Mouse (Mus musculus): ENCODE results near the gene Kctd14. TPM values are rescaled to one million over a fixed set of nuclear protein-coding genes. Genes with fewer than 3 reads are reported as not detected.
"Not testable (repeated sequence)": the region's sequence is repeated elsewhere in the genome, so short reads cannot be mapped to it uniquely, and the experiment has no call there.

Gene Kctd14
- polyA plus RNA-seq, 1 experiment from 2014 or later = 9.4 TPM

- Histone ChIP-seq H3K27ac (ENCODE audit: low read length) (no peak overlapping the region), H3K9ac (ENCODE audit: low read depth, low read length) (no peak overlapping the region), H3K4me3 (ENCODE audit: low read depth, low read length) (no peak overlapping the region), H3K4me2 (ENCODE audit: low read depth, low read length) (no peak overlapping the region), H3K4me1 (ENCODE audit: control insufficient read depth, low read depth, low read length) (no peaks in the 10 kb centered on the region), H3K27me3 (ENCODE audit: control insufficient read depth, insufficient read depth, low read depth, low read length) (no peaks in the 10 kb centered on the region), H3K36me3 (ENCODE audit: control insufficient read depth, insufficient read depth) (no peaks in the 10 kb centered on the region), H3K9me3 (replicated peaks; ENCODE audit: control insufficient read depth, low read length) (no peaks in the 10 kb centered on the region)
- WGBS (ENCODE audit: insufficient replicate concordance) = 25% methylated on average over 5 of the region's 5 CpGs
- no peak for ATAC-seq (ENCODE audit: low read depth)
Observed at GRCm38 (mm10) chr7:97429705-97430104, 21.4 kb upstream of the Kctd14 start.

- not testable (repeated sequence) for H3K4me2 ChIP-seq (ENCODE audit: low read depth, low read length); H3K36me3 ChIP-seq (ENCODE audit: control insufficient read depth, insufficient read depth); H3K4me3 ChIP-seq (ENCODE audit: low read depth, low read length); H3K27me3 ChIP-seq (ENCODE audit: control insufficient read depth, insufficient read depth, low read depth, low read length); ATAC-seq (ENCODE audit: low read depth); H3K9ac ChIP-seq (ENCODE audit: low read depth, low read length); H3K27ac ChIP-seq (ENCODE audit: low read length); H3K4me1 ChIP-seq (ENCODE audit: control insufficient read depth, low read depth, low read length); H3K9me3 ChIP-seq (replicated peaks; ENCODE audit: control insufficient read depth, low read length)
- 64% methylated on average over 3 of the region's 3 CpGs for WGBS (ENCODE audit: insufficient replicate concordance)
Observed at GRCm38 (mm10) chr7:97433517-97433916, 17.6 kb upstream of the Kctd14 start.

GRCm38 (mm10) chr7:97434517-97434916, 16.6 kb upstream of the Kctd14 start:
- no peak overlapping the region for H3K4me2 ChIP-seq (ENCODE audit: low read depth, low read length)
- H3K27ac ChIP-seq (ENCODE audit: low read length) = no peak overlapping the region
- H3K27me3 ChIP-seq (ENCODE audit: control insufficient read depth, insufficient read depth, low read depth, low read length) = no peaks in the 10 kb centered on the region
- H3K4me1 ChIP-seq (ENCODE audit: control insufficient read depth, low read depth, low read length) = no peaks in the 10 kb centered on the region
- no peaks in the 10 kb centered on the region for H3K36me3 ChIP-seq (ENCODE audit: control insufficient read depth, insufficient read depth)
- no peak for ATAC-seq (ENCODE audit: low read depth)
- WGBS (ENCODE audit: insufficient replicate concordance) = 57% methylated on average over 10 of the region's 10 CpGs
- H3K4me3 ChIP-seq (ENCODE audit: low read depth, low read length) = no peak overlapping the region
- no peaks in the 10 kb centered on the region for H3K9me3 ChIP-seq (replicated peaks; ENCODE audit: control insufficient read depth, low read length)
- H3K9ac ChIP-seq (ENCODE audit: low read depth, low read length) = no peak overlapping the region

- no peak overlapping the region for H3K27ac ChIP-seq (ENCODE audit: low read length)
- ATAC-seq (ENCODE audit: low read depth) = no peak
Observed at GRCm38 (mm10) chr7:97438986-97439385, 12.1 kb upstream of the Kctd14 start.

GRCm38 (mm10) chr7:97446171-97446925, 4.8 kb upstream of the Kctd14 start:
- Histone ChIP-seq H3K4me1 (ENCODE audit: control insufficient read depth, low read depth, low read length) (peaks cover 1% of the 10 kb centered on the region), H3K4me2 (ENCODE audit: low read depth, low read length) (no peak overlapping the region), H3K27me3 (ENCODE audit: control insufficient read depth, insufficient read depth, low read depth, low read length) (no peaks in the 10 kb centered on the region), H3K9ac (ENCODE audit: low read depth, low read length) (no peak overlapping the region), H3K4me3 (ENCODE audit: low read depth, low read length) (no peak overlapping the region), H3K9me3 (replicated peaks; ENCODE audit: control insufficient read depth, low read length) (no peaks in the 10 kb centered on the region), H3K27ac (ENCODE audit: low read length) (no peak overlapping the region), H3K36me3 (ENCODE audit: control insufficient read depth, insufficient read depth) (no peaks in the 10 kb centered on the region)
- no peak for ATAC-seq (ENCODE audit: low read depth)
- 65% methylated on average over 6 of the region's 6 CpGs for whole genome bisulfite sequencing (ENCODE audit: insufficient replicate concordance)

More at GRCm38 (mm10) chr7:97438986-97439385, 12.1 kb upstream of the Kctd14 start:
- Histone ChIP-seq H3K4me2 (ENCODE audit: low read depth, low read length) (no peak overlapping the region), H3K4me3 (ENCODE audit: low read depth, low read length) (no peak overlapping the region), H3K36me3 (ENCODE audit: control insufficient read depth, insufficient read depth) (no peaks in the 10 kb centered on the region), H3K9me3 (replicated peaks; ENCODE audit: control insufficient read depth, low read length) (no peaks in the 10 kb centered on the region), H3K9ac (ENCODE audit: low read depth, low read length) (no peak overlapping the region), H3K4me1 (ENCODE audit: control insufficient read depth, low read depth, low read length) (no peaks in the 10 kb centered on the region), H3K27me3 (ENCODE audit: control insufficient read depth, insufficient read depth, low read depth, low read length) (no peaks in the 10 kb centered on the region)

DNA sequence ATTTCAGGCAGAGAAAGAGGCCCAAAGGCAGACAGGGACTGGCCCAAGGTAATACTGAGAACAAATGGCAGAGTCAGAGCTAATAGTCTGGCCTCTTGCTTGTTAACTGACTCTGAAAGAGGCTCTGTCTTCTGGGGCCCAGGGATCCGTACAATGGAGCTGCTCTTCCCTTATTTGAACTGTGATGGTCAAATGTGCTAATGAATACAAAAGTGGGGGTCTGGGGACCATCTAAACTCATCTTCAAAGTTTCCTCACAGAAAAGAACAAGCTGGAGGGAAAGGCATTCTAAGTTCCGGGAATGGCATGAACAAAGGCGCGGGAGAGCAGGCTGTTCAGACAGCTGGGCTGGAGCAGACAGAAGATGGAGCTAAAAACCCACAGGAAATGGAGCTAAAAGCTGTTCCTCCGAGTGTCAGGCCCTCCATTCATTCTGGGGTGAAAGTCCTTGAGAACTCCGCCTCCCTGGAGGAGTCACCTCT, 4.0 kb upstream of the Kctd14 start:
- no peaks in the 10 kb centered on the region for H3K9me3 ChIP-seq (replicated peaks; ENCODE audit: control insufficient read depth, low read length)
- H3K36me3 ChIP-seq (ENCODE audit: control insufficient read depth, insufficient read depth) = no peaks in the 10 kb centered on the region
- WGBS (ENCODE audit: insufficient replicate concordance) = 52% methylated on average over 6 of the region's 6 CpGs
- H3K4me1 ChIP-seq (ENCODE audit: control insufficient read depth, low read depth, low read length) = peaks cover 9% of the 10 kb centered on the region
- ATAC-seq (ENCODE audit: low read depth) = no peak
- no peak overlapping the region for H3K4me2 ChIP-seq (ENCODE audit: low read depth, low read length)
- H3K27me3 ChIP-seq (ENCODE audit: control insufficient read depth, insufficient read depth, low read depth, low read length) = no peaks in the 10 kb centered on the region
- H3K27ac ChIP-seq (ENCODE audit: low read length) = no peak overlapping the region
- H3K9ac ChIP-seq (ENCODE audit: low read depth, low read length) = no peak overlapping the region
- H3K4me3 ChIP-seq (ENCODE audit: low read depth, low read length) = no peak overlapping the region

DNA sequence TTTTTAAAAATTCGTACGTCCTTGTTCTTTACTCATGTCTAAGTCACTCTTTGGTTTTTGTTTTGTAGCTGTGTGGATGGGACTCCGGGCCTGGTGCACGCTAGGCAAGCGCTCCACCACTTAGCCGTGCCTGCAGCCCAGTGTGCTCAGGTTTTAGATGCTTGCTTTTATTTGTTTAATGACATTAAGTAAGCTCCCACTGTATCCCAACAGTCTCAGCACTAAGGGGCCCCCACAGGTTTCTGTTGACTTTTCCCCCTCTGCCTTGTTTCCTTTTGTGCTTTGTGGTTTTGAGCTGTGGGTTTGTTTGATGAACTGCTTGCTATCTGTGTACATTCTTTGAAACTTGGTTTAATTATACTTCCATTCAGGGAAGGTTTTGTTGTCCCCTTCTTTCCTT, 1.1 kb downstream of the Kctd14 start:
- Histone ChIP-seq H3K9ac (ENCODE audit: low read depth, low read length) (no peak overlapping the region), H3K4me3 (ENCODE audit: low read depth, low read length) (no peak overlapping the region), H3K4me2 (ENCODE audit: low read depth, low read length) (peak overlapping the region; percentile 78; the same call in 1 of the 2 replicates), H3K9me3 (replicated peaks; ENCODE audit: control insufficient read depth, low read length) (no peaks in the 10 kb centered on the region), H3K27me3 (ENCODE audit: control insufficient read depth, insufficient read depth, low read depth, low read length) (no peaks in the 10 kb centered on the region), H3K27ac (ENCODE audit: low read length) (peak overlapping the region; percentile 97), H3K4me1 (ENCODE audit: control insufficient read depth, low read depth, low read length) (peaks cover 24% of the 10 kb centered on the region), H3K36me3 (ENCODE audit: control insufficient read depth, insufficient read depth) (peaks cover under 1% of the 10 kb centered on the region)
- no peak for ATAC-seq (ENCODE audit: low read depth)
- WGBS (ENCODE audit: insufficient replicate concordance) = 46% methylated on average over 6 of the region's 6 CpGs

DNA sequence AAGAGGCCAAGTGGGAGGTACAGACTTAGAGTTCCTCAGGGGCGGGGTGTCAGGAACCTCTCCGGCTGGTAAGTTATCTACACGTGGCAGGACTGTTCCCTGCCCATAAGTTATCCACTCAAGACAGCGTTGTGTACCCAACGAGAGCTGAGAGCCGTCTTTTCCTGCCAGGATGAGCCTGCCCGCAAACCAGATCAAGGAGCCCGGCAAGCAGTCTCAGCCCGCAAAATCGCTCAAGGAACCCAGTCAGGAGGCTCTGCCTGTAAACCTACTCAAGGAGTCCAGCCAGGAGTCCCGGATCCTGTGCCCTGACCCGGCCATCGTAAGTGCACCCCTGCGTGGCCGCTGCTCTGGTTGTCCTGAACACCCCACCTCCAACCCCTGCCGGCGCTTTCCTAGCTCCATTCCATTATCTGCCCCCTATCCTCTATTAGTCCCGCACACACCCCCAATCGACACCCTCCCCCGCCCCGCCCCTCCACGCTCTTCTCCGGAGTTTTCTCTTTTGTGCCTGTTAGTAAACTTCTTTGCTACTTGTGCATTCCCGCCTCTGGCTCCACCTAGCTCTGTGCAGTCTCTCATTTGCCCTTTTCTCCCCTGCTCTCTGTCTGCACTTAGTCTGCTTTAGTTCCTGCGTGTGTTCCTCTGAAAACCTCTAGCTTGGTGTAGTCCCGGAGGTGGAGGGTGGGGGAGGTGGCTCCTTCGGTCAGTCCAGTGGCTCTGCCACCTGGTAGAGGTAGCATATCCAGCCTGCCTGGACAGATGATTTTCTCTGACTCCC, 2.2 kb downstream of the Kctd14 start:
- Histone ChIP-seq H3K36me3 (ENCODE audit: control insufficient read depth, insufficient read depth) (peaks cover 9% of the 10 kb centered on the region), H3K9me3 (replicated peaks; ENCODE audit: control insufficient read depth, low read length) (no peaks in the 10 kb centered on the region), H3K27me3 (ENCODE audit: control insufficient read depth, insufficient read depth, low read depth, low read length) (no peaks in the 10 kb centered on the region), H3K4me3 (ENCODE audit: low read depth, low read length) (peak overlapping the region; percentile 70), H3K9ac (ENCODE audit: low read depth, low read length) (peak overlapping the region; percentile 79), H3K4me2 (ENCODE audit: low read depth, low read length) (peak overlapping the region; percentile 78), H3K4me1 (ENCODE audit: control insufficient read depth, low read depth, low read length) (peaks cover 24% of the 10 kb centered on the region), H3K27ac (ENCODE audit: low read length) (peak overlapping the region; percentile 97)
- 0% methylated on average over 27 of the region's 27 CpGs for WGBS (ENCODE audit: insufficient replicate concordance)
- peak; percentile 99 for ATAC-seq (ENCODE audit: low read depth)

GRCm38 (mm10) chr7:97454795-97455194, 3.7 kb downstream of the Kctd14 start:
- no peaks in the 10 kb centered on the region for H3K9me3 ChIP-seq (replicated peaks; ENCODE audit: control insufficient read depth, low read length)
- H3K9ac ChIP-seq (ENCODE audit: low read depth, low read length) = 0 out of 2 replicates have a peak overlapping the region, but pooled peaks have one; percentile 11
- no peak overlapping the region for H3K27ac ChIP-seq (ENCODE audit: low read length)
- H3K36me3 ChIP-seq (ENCODE audit: control insufficient read depth, insufficient read depth) = peaks cover 9% of the 10 kb centered on the region
- no peaks in the 10 kb centered on the region for H3K27me3 ChIP-seq (ENCODE audit: control insufficient read depth, insufficient read depth, low read depth, low read length)
- no peak for ATAC-seq (ENCODE audit: low read depth)
- H3K4me3 ChIP-seq (ENCODE audit: low read depth, low read length) = peak overlapping the region; percentile 70
- WGBS (ENCODE audit: insufficient replicate concordance) = 89% methylated on average over 10 of the region's 10 CpGs
- H3K4me2 ChIP-seq (ENCODE audit: low read depth, low read length) = peak overlapping the region; percentile 53
- H3K4me1 ChIP-seq (ENCODE audit: control insufficient read depth, low read depth, low read length) = peaks cover 24% of the 10 kb centered on the region

Measured in liver, embryonic 16.5 days (tissue).